Mouse (Mus musculus): ENCODE measurements around the gene Mindy1.

Mindy1 gene

GRCm38 (mm10) chr3:95281216-95282126 is at the start of gene Mindy1, which contains the start of gene Prune1:
Mindy1 (plus strand) TSS chr3:95281345.
Prune1 (minus strand) TSS chr3:95282076.
- DNase-seq: peak; percentile 98

GRCm38 (mm10) chr3:95232771-95233170 is 48.4 kb upstream of the Mindy1 start:
- peak; percentile 78 for DNase-seq

GRCm38 (mm10) chr3:95233303-95233980 is 47.7 kb upstream of the Mindy1 start:
- DNase-seq: peak; percentile 29

GRCm38 (mm10) chr3:95235386-95236301 is 45.5 kb upstream of the Mindy1 start:
- no peak for DNase-seq

- DNase-seq: no peak
These were observed 43.5 kb upstream of the Mindy1 start for GRCm38 (mm10) chr3:95237541-95238099.

GRCm38 (mm10) chr3:95239022-95239421 is 42.1 kb upstream of the Mindy1 start:
- DNase-seq: no peak

GRCm38 (mm10) chr3:95239971-95240370 is 41.2 kb upstream of the Mindy1 start:
- DNase-seq: peak; percentile 23

GRCm38 (mm10) chr3:95240900-95241299 is 40.2 kb upstream of the Mindy1 start:
- DNase-seq: no peak

GRCm38 (mm10) chr3:95241498-95241897 is 39.6 kb upstream of the Mindy1 start, which contains the start of gene Gm128:
Gm128 (minus strand) TSS chr3:95241598.
- no peak for DNase-seq

- no peak for DNase-seq
These were observed 38.1 kb upstream of the Mindy1 start for GRCm38 (mm10) chr3:95243086-95243485.

- peak; percentile 50 for DNase-seq
These were observed 34.5 kb upstream of the Mindy1 start for GRCm38 (mm10) chr3:95246465-95247231.

GRCm38 (mm10) chr3:95247660-95248336 is 33.3 kb upstream of the Mindy1 start:
- DNase-seq: no peak

- DNase-seq: no peak
These were observed 30.8 kb upstream of the Mindy1 start for GRCm38 (mm10) chr3:95250361-95250760.

- DNase-seq: no peak
These were observed 30.2 kb upstream of the Mindy1 start, which contains the start of gene Bnipl for GRCm38 (mm10) chr3:95250783-95251424. Bnipl (minus strand) TSS chr3:95251193.

GRCm38 (mm10) chr3:95256931-95257330 is 24.2 kb upstream of the Mindy1 start:
- DNase-seq: peak; percentile 66

- DNase-seq: no peak
These were observed 19.2 kb upstream of the Mindy1 start for GRCm38 (mm10) chr3:95261975-95262374.

GRCm38 (mm10) chr3:95263089-95263739 is 17.9 kb upstream of the Mindy1 start:
- peak; percentile 91 for DNase-seq

- DNase-seq: no peak
These were observed 16.4 kb upstream of the Mindy1 start for GRCm38 (mm10) chr3:95264724-95265123.

GRCm38 (mm10) chr3:95266052-95266451 is 15.1 kb upstream of the Mindy1 start:
- DNase-seq: no peak

- peak; percentile 53 for DNase-seq
These were observed 13.3 kb upstream of the Mindy1 start for GRCm38 (mm10) chr3:95267855-95268254.

Data from kidney, adult 11 months (tissue).